Mouse (Mus musculus) layer of hippocampus, adult 11-12 months (tissue): ENCODE measurements at regions not wholly inside any gene's neighbourhood (a gene's known extent, or its start where the extent isn't known, plus 50 kb on each side); places are given as distances from the start of the nearest gene placed in this dataset.
"Not testable (repeated sequence)": the region's sequence is repeated elsewhere in the genome, so short reads cannot be mapped to it uniquely, and the experiment has no call there.

Experiments
- DNase-seq: peaks from one replicate; pipeline ENCODE4 v3.0.0; 2022; ENCODE audit warnings: low spot score

GRCm38 (mm10) chr13:96327707-96328106 is 60.4 kb upstream of the Poc5 start:
- DNase-seq: peak; percentile 24

- DNase-seq: no peak
Observed at GRCm38 (mm10) chr13:96324636-96325035, 63.5 kb upstream of the Poc5 start.

- not testable (repeated sequence) for DNase-seq
Observed at GRCm38 (mm10) chr13:96317161-96317560, 70.9 kb upstream of the Poc5 start.

- DNase-seq: no peak
Observed at GRCm38 (mm10) chr13:96313241-96313640, 74.9 kb upstream of the Poc5 start.

- no peak for DNase-seq
Observed at GRCm38 (mm10) chr13:96302495-96302894, 85.6 kb upstream of the Poc5 start.

GRCm38 (mm10) chr13:96287797-96288196 is 100.3 kb upstream of the Poc5 start:
- no peak for DNase-seq

- DNase-seq: no peak
Observed at GRCm38 (mm10) chr13:96269946-96270345, 118.1 kb upstream of the Poc5 start.

GRCm38 (mm10) chr13:96256001-96256400 is 123.6 kb upstream of the Sv2c start:
- DNase-seq: no peak

- no peak for DNase-seq
Observed at GRCm38 (mm10) chr13:96254391-96254790, 122.0 kb upstream of the Sv2c start.

GRCm38 (mm10) chr13:96220763-96221162 is 88.4 kb upstream of the Sv2c start:
- no peak for DNase-seq

GRCm38 (mm10) chr13:96215496-96215895 is 83.1 kb upstream of the Sv2c start:
- no peak for DNase-seq

GRCm38 (mm10) chr13:96215046-96215445 is 82.7 kb upstream of the Sv2c start:
- no peak for DNase-seq

GRCm38 (mm10) chr13:96206072-96206471 is 73.7 kb upstream of the Sv2c start:
- no peak for DNase-seq

- no peak for DNase-seq
Observed at GRCm38 (mm10) chr13:96188618-96189017, 56.2 kb upstream of the Sv2c start.
